ENCODE assay signal across 8 mouse cellular contexts in the genomic region with DNA sequence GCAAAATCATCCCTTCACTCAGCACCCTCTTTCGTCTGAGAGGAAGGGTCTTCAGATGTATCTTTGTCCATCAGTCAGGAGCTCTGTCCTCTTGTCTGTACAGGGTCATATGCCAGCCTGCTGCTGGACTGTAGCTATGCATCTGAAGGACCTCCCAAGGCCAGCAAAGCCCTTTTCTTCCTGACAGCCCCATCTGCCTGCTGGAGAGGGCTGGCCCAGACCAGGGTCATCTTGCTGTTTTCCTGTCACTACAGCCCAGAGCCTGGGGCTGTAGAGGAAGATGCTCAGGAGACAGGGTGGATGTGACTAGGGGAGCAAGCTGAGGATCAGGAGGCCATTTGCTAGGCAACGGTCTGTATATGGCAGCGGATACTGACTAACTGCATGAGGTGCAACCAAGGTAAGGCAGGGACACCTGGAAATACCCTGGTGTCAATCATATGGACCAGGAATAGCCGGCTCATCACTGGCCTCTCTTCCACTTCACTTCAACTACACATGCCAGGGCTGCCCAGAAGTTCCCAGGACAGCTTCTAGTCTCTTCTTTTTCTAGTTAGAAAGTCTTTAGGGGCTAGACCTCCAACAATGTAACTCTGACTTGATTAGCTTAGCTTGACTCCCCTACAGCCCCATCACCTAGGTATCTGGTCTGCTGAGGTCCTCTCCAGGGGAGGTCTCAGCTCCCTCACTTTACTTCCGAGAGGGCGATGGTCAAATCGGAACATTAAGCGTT. TPM values are rescaled to one million over a fixed set of nuclear protein-coding genes. Genes with fewer than 3 reads are reported as not detected.
DNase-seq lines count a peak whose midpoint lies in the region; ATAC-seq and TF ChIP-seq lines count a peak whose summit lies in the region.

No protein-coding gene starts in this region.

- TF ChIP-seq POLR2A in spleen, adult 2 months (IDR thresholded peaks at IDR 0.05; ENCODE audit: low read depth, low read length): no peak

- H3K4me2 ChIP-seq in limb, embryonic 12.5 days: peak overlapping the region; percentile 70
- H3K4me2 ChIP-seq in stomach, embryonic 16.5 days (ENCODE audit: low read depth, low read length): peak overlapping the region; percentile 80

- TF ChIP-seq CTCF in spleen, adult 2 months (IDR thresholded peaks at IDR 0.05; ENCODE audit: extremely low read depth, insufficient read depth, insufficient read length, insufficient replicate concordance): no peak

- 24% methylated on average over 8 of the region's 8 CpGs for WGBS in spleen, adult 2 months
- WGBS in limb, embryonic 12.5 days: 24% methylated on average over 8 of the region's 8 CpGs
- 14% methylated on average over 8 of the region's 8 CpGs for WGBS in stomach, embryonic 16.5 days

- no peaks in the 10 kb centered on the region for H3K27me3 ChIP-seq in spleen, adult 2 months (ENCODE audit: control insufficient read depth, insufficient read depth, low read length)
- no peaks in the 10 kb centered on the region for H3K27me3 ChIP-seq in limb, embryonic 12.5 days
- H3K27me3 ChIP-seq in stomach, embryonic 16.5 days (ENCODE audit: control insufficient read depth, insufficient read depth, low read length): no peaks in the 10 kb centered on the region

- peak overlapping the region; percentile 85 for H3K4me3 ChIP-seq in spleen, adult 2 months (ENCODE audit: extremely low read depth, insufficient read depth, insufficient read length)
- H3K4me3 ChIP-seq in limb, embryonic 12.5 days (replicated peaks): peak overlapping the region; percentile 63
- H3K4me3 ChIP-seq in stomach, embryonic 16.5 days (replicated peaks; ENCODE audit: low read length): peak overlapping the region; percentile 75

- peak; percentile 65 for DNase-seq in cerebellum, adult 11-12 months
- no peak for DNase-seq in cerebellum, postnatal 4 days (ENCODE audit: low spot score in 2 of 2)
- DNase-seq in spleen, adult 2 months (ENCODE audit: low read depth in 1 of 2, low spot score in 2 of 2): no peak
- no peak for DNase-seq in spleen, postnatal 36 days (ENCODE audit: low spot score in 2 of 2)
- DNase-seq in urinary bladder, postnatal 14 days (ENCODE audit: low spot score): no peak
- DNase-seq in spleen, postnatal 14 days (ENCODE audit: low spot score in 2 of 2): no peak

- no peak for ATAC-seq in limb, embryonic 12.5 days (ENCODE audit: insufficient number of reproducible peaks, insufficient read depth, low FRiP score, low TSS enrichment, low read depth)
- no peak for ATAC-seq in stomach, embryonic 16.5 days (ENCODE audit: insufficient read depth, low FRiP score)

- no peaks in the 10 kb centered on the region for H3K9me3 ChIP-seq in limb, embryonic 12.5 days
- H3K9me3 ChIP-seq in stomach, embryonic 16.5 days (replicated peaks; ENCODE audit: control insufficient read depth, low read length): no peaks in the 10 kb centered on the region

- peaks cover 3% of the 10 kb centered on the region; the same call in 1 of the 2 replicates for H3K36me3 ChIP-seq in spleen, adult 2 months (ENCODE audit: control insufficient read depth, insufficient read depth, low read length)
- H3K36me3 ChIP-seq in limb, embryonic 12.5 days: peaks cover 31% of the 10 kb centered on the region
- H3K36me3 ChIP-seq in stomach, embryonic 16.5 days (ENCODE audit: control insufficient read depth, insufficient read depth, low read length): peaks cover 3% of the 10 kb centered on the region; the same call in 1 of the 2 replicates

- H3K9ac ChIP-seq in limb, embryonic 12.5 days (replicated peaks): peak overlapping the region; percentile 73
- peak overlapping the region; percentile 86 for H3K9ac ChIP-seq in stomach, embryonic 16.5 days (ENCODE audit: low read length)

- H3K4me1 ChIP-seq in spleen, adult 2 months (ENCODE audit: control insufficient read depth, insufficient read depth, insufficient read length): peaks cover 11% of the 10 kb centered on the region; the same call in 1 of the 2 replicates
- peaks cover 38% of the 10 kb centered on the region for H3K4me1 ChIP-seq in limb, embryonic 12.5 days (replicated peaks)
- peaks cover 28% of the 10 kb centered on the region for H3K4me1 ChIP-seq in stomach, embryonic 16.5 days (ENCODE audit: control insufficient read depth, insufficient read depth, low read length)

- peak overlapping the region; percentile 20 for H3K27ac ChIP-seq in spleen, adult 2 months (ENCODE audit: insufficient read depth, low read length)
- peak overlapping the region; percentile 91 for H3K27ac ChIP-seq in limb, embryonic 12.5 days
- peak overlapping the region; percentile 92 for H3K27ac ChIP-seq in stomach, embryonic 16.5 days (ENCODE audit: low read length)

RNA-seq across cellular contexts. Expression of a gene that starts 0.8 kb away (rescaled TPM):
- 16.3 and 19.7 TPM in 2 replicates for polyA plus RNA-seq in spleen, adult 2 months (2012; rRNA removed)
- polyA plus RNA-seq in limb, embryonic 12.5 days (2016; fragmentation: Nextera tagmentation; extraction: Ambion mirVana): 52.0 and 53.6 TPM in 2 replicates
- polyA plus RNA-seq in stomach, embryonic 16.5 days (2015; fragmentation: Nextera tagmentation; extraction: Ambion mirVana): 49.6 and 58.4 TPM in 2 replicates

RNA-seq across cellular contexts. Expression of a gene that starts 4.1 kb away (rescaled TPM):
- polyA plus RNA-seq in spleen, adult 2 months (2012; rRNA removed): 28.3 and 31.3 TPM in 2 replicates
- polyA plus RNA-seq in limb, embryonic 12.5 days (2016; fragmentation: Nextera tagmentation; extraction: Ambion mirVana): 31.8 and 32.5 TPM in 2 replicates
- 27.4 and 34.7 TPM in 2 replicates for polyA plus RNA-seq in stomach, embryonic 16.5 days (2015; fragmentation: Nextera tagmentation; extraction: Ambion mirVana)

RNA-seq across cellular contexts. Expression of a gene that starts 8.9 kb away (rescaled TPM):
- 1.4 and 2.8 TPM in 2 replicates for polyA plus RNA-seq in spleen, adult 2 months (2012; rRNA removed)
- 2.3 and 2.7 TPM in 2 replicates for polyA plus RNA-seq in limb, embryonic 12.5 days (2016; fragmentation: Nextera tagmentation; extraction: Ambion mirVana)
- 1.3 and 3.0 TPM in 2 replicates for polyA plus RNA-seq in stomach, embryonic 16.5 days (2015; fragmentation: Nextera tagmentation; extraction: Ambion mirVana)

RNA-seq across cellular contexts. Expression of a gene that starts 17.9 kb away (rescaled TPM):
- polyA plus RNA-seq in spleen, adult 2 months (2012; rRNA removed): 20.1 and 25.1 TPM in 2 replicates
- polyA plus RNA-seq in limb, embryonic 12.5 days (2016; fragmentation: Nextera tagmentation; extraction: Ambion mirVana): 106 and 109 TPM in 2 replicates
- polyA plus RNA-seq in stomach, embryonic 16.5 days (2015; fragmentation: Nextera tagmentation; extraction: Ambion mirVana): 65.3 and 69.8 TPM in 2 replicates

RNA-seq across cellular contexts. Expression of a gene that starts 22.5 kb away (rescaled TPM):
- 119 and 129 TPM in 2 replicates for polyA plus RNA-seq in spleen, adult 2 months (2012; rRNA removed)
- polyA plus RNA-seq in limb, embryonic 12.5 days (2016; fragmentation: Nextera tagmentation; extraction: Ambion mirVana): 187 and 190 TPM in 2 replicates
- 181 and 190 TPM in 2 replicates for polyA plus RNA-seq in stomach, embryonic 16.5 days (2015; fragmentation: Nextera tagmentation; extraction: Ambion mirVana)

Comparison
In these comparisons a context has a peak if more than half of its experiments do, and no peak if none do; other contexts are left out.
1. H3K27ac ChIP-seq: peak in every context shown above with its lines; median percentile 92 in stomach, embryonic 16.5 days; 91 in limb, embryonic 12.5 days; 20 in spleen, adult 2 months.